14 mouse cellular contexts compared by ENCODE assay signal in the genomic region with DNA sequence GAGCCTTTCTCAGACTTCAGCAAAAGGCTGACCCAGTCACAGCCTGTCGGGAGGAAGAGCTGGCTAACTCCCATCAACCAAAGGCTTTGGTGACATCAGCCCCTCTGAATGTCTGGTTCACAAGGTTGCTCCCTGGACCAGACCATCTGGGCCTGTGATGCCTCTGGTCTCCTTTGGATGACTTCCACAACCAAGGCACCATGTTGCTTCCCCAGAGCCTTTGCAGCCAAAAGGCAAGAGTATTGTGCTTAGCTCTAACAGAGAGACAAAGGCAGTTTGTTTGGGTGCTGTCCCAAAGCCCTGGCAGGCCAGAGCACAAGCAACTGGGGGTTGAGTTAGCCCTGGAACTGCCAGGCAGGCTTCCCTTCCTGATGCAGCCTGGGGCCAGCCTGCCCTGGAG. TPM values are rescaled to one million over a fixed set of nuclear protein-coding genes. Genes with fewer than 3 reads are reported as not detected.
A peak's percentile ranks its signal among the peaks of the same experiment; 100 is the strongest.
DNase-seq lines count a peak whose midpoint lies in the region; ATAC-seq and TF ChIP-seq lines count a peak whose summit lies in the region.
"Had no signal": no experiment of that assay in that cellular context is flagged by ENCODE, and none has a peak within 500 bp of the region (broad histone marks: within the 10 kb centered on the region; RNA-seq: fewer than 3 reads in every experiment).

No protein-coding gene starts in this region.

- H3K27ac ChIP-seq in kidney, adult 2 months (ENCODE audit: insufficient read depth, low read depth, low read length) = no peak overlapping the region
- no peak overlapping the region for H3K27ac ChIP-seq in liver, embryonic 11.5 days (ENCODE audit: low read depth, low read length)
- H3K27ac ChIP-seq: forebrain, embryonic 12.5 days; liver, embryonic 15.5 days; midbrain, embryonic 15.5 days had no signal

- no peaks in the 10 kb centered on the region for H3K27me3 ChIP-seq in kidney, adult 2 months (replicated peaks; ENCODE audit: control insufficient read depth, insufficient read depth, low read length)
- H3K27me3 ChIP-seq in liver, embryonic 11.5 days (replicated peaks; ENCODE audit: control insufficient read depth, insufficient read depth, low read length) = no peaks in the 10 kb centered on the region
- H3K27me3 ChIP-seq: forebrain, embryonic 12.5 days; liver, embryonic 15.5 days; midbrain, embryonic 15.5 days had no signal

- TF ChIP-seq CTCF in kidney, adult 2 months (conservative IDR thresholded peaks at IDR 0.05; ENCODE audit: insufficient read depth, insufficient read length, low read depth, low read length) = no peak

- no peak overlapping the region for H3K4me2 ChIP-seq in liver, embryonic 11.5 days
- H3K4me2 ChIP-seq: forebrain, embryonic 12.5 days; liver, embryonic 15.5 days; midbrain, embryonic 15.5 days had no signal

- no peaks in the 10 kb centered on the region for H3K9me3 ChIP-seq in liver, embryonic 11.5 days (ENCODE audit: control insufficient read depth, low read length)
- H3K9me3 ChIP-seq: forebrain, embryonic 12.5 days; G1E; liver, embryonic 15.5 days; midbrain, embryonic 15.5 days had no signal

- H3K4me1 ChIP-seq in kidney, adult 2 months (ENCODE audit: control insufficient read depth, insufficient read depth, low read length) = no peaks in the 10 kb centered on the region
- H3K4me1 ChIP-seq in liver, embryonic 11.5 days (replicated peaks; ENCODE audit: control insufficient read depth, insufficient read depth, low read length) = no peaks in the 10 kb centered on the region

- no peak for TF ChIP-seq POLR2A in kidney, adult 2 months (IDR thresholded peaks at IDR 0.05; ENCODE audit: low read depth, low read length)

- WGBS in kidney, adult 2 months = 71% methylated on average over 1 of the region's 1 CpGs
- WGBS in liver, embryonic 11.5 days = 86% methylated on average over 1 of the region's 1 CpGs

- no peak overlapping the region for H3K4me3 ChIP-seq in kidney, adult 2 months (ENCODE audit: insufficient read depth, low read depth, low read length)
- H3K4me3 ChIP-seq in liver, embryonic 11.5 days (ENCODE audit: low read depth, low read length) = no peak overlapping the region
- H3K4me3 ChIP-seq: forebrain, embryonic 12.5 days; liver, embryonic 15.5 days; midbrain, embryonic 15.5 days had no signal

- peak; percentile 48 for ATAC-seq in frontal cortex, adult (ENCODE audit: low TSS enrichment)
- no peak for ATAC-seq in liver, embryonic 11.5 days (replicated peaks; ENCODE audit: low FRiP score)
- ATAC-seq: midbrain, embryonic 15.5 days had no signal

- H3K36me3 ChIP-seq in kidney, adult 2 months (ENCODE audit: control insufficient read depth, insufficient read depth, low read length) = peaks cover 3% of the 10 kb centered on the region
- peaks cover 39% of the 10 kb centered on the region for H3K36me3 ChIP-seq in liver, embryonic 11.5 days (ENCODE audit: control insufficient read depth, insufficient read depth, low read length)

- DNase-seq in frontal cortex, postnatal 25 days (ENCODE audit: low spot score in 2 of 2) = no peak
- peak; percentile 27 to 59 for DNase-seq in left cerebral cortex, postnatal 25 days (ENCODE audit: low spot score in 2 of 2)
- no peak for DNase-seq in left cerebral cortex, adult 18-20 months (ENCODE audit: low spot score in 2 of 2)
- peak; percentile 93 for DNase-seq in cerebellum, adult 9-11 months
- peak; percentile 41 to 55 for DNase-seq in layer of hippocampus, postnatal 10 days (ENCODE audit: low spot score in 2 of 2)
- no peak for DNase-seq in kidney, adult 2 months
- no peak for DNase-seq in liver, embryonic 11.5 days (ENCODE audit: low spot score)
- DNase-seq: adrenal gland, adult 2 months; embryo, embryonic 11 days had no signal

- intact Hi-C loops in left cerebral cortex, postnatal 25 days (cut with DNase I) = loop anchor here (5.0 to 10.0 kb wide), 2 partner anchors 82 to 365 kb away; no protein-coding TSS in a partner anchor

- no peak overlapping the region for H3K9ac ChIP-seq in liver, embryonic 11.5 days (ENCODE audit: low read depth, low read length)
- H3K9ac ChIP-seq: forebrain, embryonic 12.5 days; liver, embryonic 15.5 days; midbrain, embryonic 15.5 days had no signal

RNA-seq across cellular contexts. Expression of a gene that starts 40.4 kb away (rescaled TPM):
- 10 to 100 TPM; 15.9 to 17.2 TPM for total RNA-seq in left cerebral cortex, postnatal 25 days (2021)
- total RNA-seq in left cerebral cortex, adult 18-20 months (2021) = 10 to 100 TPM; 18.8 to 19.4 TPM
- 10 to 100 TPM; 20.3 to 21.5 TPM for total RNA-seq in layer of hippocampus, postnatal 10 days (2021)
- polyA plus RNA-seq in kidney, adult 2 months (2012; rRNA removed) = 3.4 and 3.6 TPM in 2 replicates
- polyA plus RNA-seq in liver, embryonic 11.5 days (2014; fragmentation: Nextera tagmentation; extraction: Ambion mirVana) = 1.8 and 2.2 TPM in 2 replicates

Comparison
In these comparisons a context has a peak if more than half of its experiments do, and no peak if none do; other contexts are left out.
1. DNase-seq: peak in left cerebral cortex, postnatal 25 days (2 of 2), cerebellum, adult 9-11 months (single experiment) and layer of hippocampus, postnatal 10 days (2 of 2); none in frontal cortex, postnatal 25 days (0 of 2), left cerebral cortex, adult 18-20 months (0 of 2), kidney, adult 2 months (single experiment) and liver, embryonic 11.5 days (single experiment).